Mouse (Mus musculus): ENCODE data around the gene Actc1.

- TF ChIP-seq POLR2A (IDR thresholded peaks at IDR 0.05; ENCODE audit: extremely low read depth, insufficient read depth, low read length), result no peak
- no peak for TF ChIP-seq CTCF (IDR thresholded peaks at IDR 0.05; ENCODE audit: extremely low read depth, insufficient read depth, low read length)
Measured at GRCm38 (mm10) chr2:114057303-114057853, 4.0 kb upstream of the Actc1 start.

All from cortical plate, adult 2 months (tissue).